Mouse (Mus musculus) hindbrain, embryonic 10.5 days (tissue): ENCODE results near the gene Gm28053. TPM values are rescaled to one million over a fixed set of nuclear protein-coding genes. Genes with fewer than 3 reads are reported as not detected.

Experiments used
- DNase-seq: peaks from one replicate; pipeline ENCODE4 v3.0.0-alpha.2; 2017; ENCODE audit warnings: low spot score
- H3K27ac ChIP-seq: fragments of 300-500 bp; sonication (generic); 2 replicates; pipeline ENCODE4 v1.5.1; 2016; ENCODE audit warnings: mild to moderate bottlenecking, moderate library complexity
- H3K27me3 ChIP-seq: fragments of 300-500 bp; sonication (generic); 2 replicates; pipeline ENCODE4 v1.6.1; 2016; ENCODE audit warnings: mild to moderate bottlenecking; ENCODE audit not compliant: poor library complexity, insufficient read depth, severe bottlenecking
- H3K36me3 ChIP-seq: fragments of 300-500 bp; sonication (generic); 2 replicates; pipeline ENCODE4 v1.6.1; 2016; ENCODE audit warnings: mild to moderate bottlenecking, moderate library complexity
- H3K4me1 ChIP-seq: fragments of 300-500 bp; sonication (generic); replicated peaks from 2 replicates; pipeline ENCODE4 v1.6.1; 2016; ENCODE audit warnings: mild to moderate bottlenecking
- H3K4me3 ChIP-seq: fragments of 300-500 bp; sonication (generic); 2 replicates; pipeline ENCODE4 v1.5.1; 2016; ENCODE audit warnings: mild to moderate bottlenecking, moderate library complexity
- H3K9me3 ChIP-seq: fragments of 300-500 bp; sonication (generic); 2 replicates; pipeline ENCODE4 v1.6.1; 2016; ENCODE audit warnings: mild to moderate bottlenecking, moderate library complexity
- WGBS: fragments of 180-500 bp; shearing (Covaris S2); methylation state at CpG from one replicate; pipeline ENCODE4 v1.1.7; 2016; 5-methylcytosine and 5-hydroxymethylcytosine counted together
- polyA plus RNA-seq: library from polyadenylated mRNA; unstranded; fragments of >200 nt; fragmentation: Nextera tagmentation; extraction: Ambion mirVana; gene quantifications from 2 replicates; pipeline ENCODE4 v1.2.1, GENCODE M21; 2016

Gm28053 gene
- polyA plus RNA-seq, 1 experiment from 2014 or later = not detected

- Histone ChIP-seq H3K4me1 (no peaks in the 10 kb centered on the region), H3K27ac (no peak overlapping the region), H3K36me3 (no peaks in the 10 kb centered on the region), H3K27me3 (no peaks in the 10 kb centered on the region), H3K9me3 (peaks cover 8% of the 10 kb centered on the region; the same call in 1 of the 2 replicates), H3K4me3 (no peak overlapping the region)
- 93% methylated on average over 10 of the region's 10 CpGs for WGBS
- no peak for DNase-seq
Observed at GRCm38 (mm10) chr6:48764496-48764895, 46.1 kb downstream of the Gm28053 start.

- no peaks in the 10 kb centered on the region for H3K36me3 ChIP-seq
- no peak overlapping the region for H3K27ac ChIP-seq
- 75% methylated on average over 9 of the region's 9 CpGs for WGBS
- DNase-seq = no peak
- H3K4me1 ChIP-seq = no peaks in the 10 kb centered on the region
- H3K27me3 ChIP-seq = no peaks in the 10 kb centered on the region
- no peak overlapping the region for H3K4me3 ChIP-seq
- H3K9me3 ChIP-seq = peaks cover 8% of the 10 kb centered on the region; the same call in 1 of the 2 replicates
Observed at GRCm38 (mm10) chr6:48768178-48768869, 49.9 kb downstream of the Gm28053 start.

GRCm38 (mm10) chr6:48768933-48769332 is 50.5 kb downstream of the Gm28053 start:
- Histone ChIP-seq H3K9me3 (peaks cover 8% of the 10 kb centered on the region; the same call in 1 of the 2 replicates), H3K4me3 (no peak overlapping the region), H3K4me1 (no peaks in the 10 kb centered on the region), H3K36me3 (no peaks in the 10 kb centered on the region), H3K27ac (no peak overlapping the region), H3K27me3 (no peaks in the 10 kb centered on the region)
- DNase-seq = no peak
- 87% methylated on average over 3 of the region's 3 CpGs for WGBS

GRCm38 (mm10) chr6:48770696-48771095 is 52.3 kb downstream of the Gm28053 start, which contains the start of gene Gimap3:
TSS of gene Gimap3 (minus strand) at chr6:48770851.
- Histone ChIP-seq H3K4me1 (no peaks in the 10 kb centered on the region), H3K27me3 (no peaks in the 10 kb centered on the region), H3K4me3 (no peak within 1 kb of the TSS), H3K9me3 (no peaks in the 10 kb centered on the region), H3K27ac (no peak within 1 kb of the TSS), H3K36me3 (no peaks in the 10 kb centered on the region)
- no peak for DNase-seq
- 85% methylated on average over 3 of the region's 3 CpGs for WGBS

GRCm38 (mm10) chr6:48772030-48772429 is 53.6 kb downstream of the Gm28053 start:
- Histone ChIP-seq H3K27me3 (no peaks in the 10 kb centered on the region), H3K27ac (no peak overlapping the region), H3K4me3 (no peak overlapping the region), H3K4me1 (no peaks in the 10 kb centered on the region), H3K9me3 (no peaks in the 10 kb centered on the region), H3K36me3 (no peaks in the 10 kb centered on the region)
- peak; percentile 80 for DNase-seq
- WGBS = 13% methylated on average over 8 of the region's 8 CpGs

GRCm38 (mm10) chr6:48784406-48784805 is 66.0 kb downstream of the Gm28053 start:
- no peak overlapping the region for H3K27ac ChIP-seq
- 97% methylated on average over 1 of the region's 1 CpGs for WGBS
- DNase-seq = no peak
- H3K4me1 ChIP-seq = no peaks in the 10 kb centered on the region
- H3K4me3 ChIP-seq = no peak overlapping the region
- H3K36me3 ChIP-seq = no peaks in the 10 kb centered on the region
- H3K9me3 ChIP-seq = peaks cover 5% of the 10 kb centered on the region; the same call in 1 of the 2 replicates
- no peaks in the 10 kb centered on the region for H3K27me3 ChIP-seq

GRCm38 (mm10) chr6:48785189-48785588 is 66.8 kb downstream of the Gm28053 start:
- no peak for DNase-seq
- no peak overlapping the region for H3K27ac ChIP-seq
- H3K9me3 ChIP-seq = no peaks in the 10 kb centered on the region
- no peak overlapping the region for H3K4me3 ChIP-seq
- H3K36me3 ChIP-seq = no peaks in the 10 kb centered on the region
- H3K27me3 ChIP-seq = no peaks in the 10 kb centered on the region
- no peaks in the 10 kb centered on the region for H3K4me1 ChIP-seq
- 84% methylated on average over 1 of the region's 1 CpGs for WGBS

- H3K27me3 ChIP-seq = no peaks in the 10 kb centered on the region
- H3K4me3 ChIP-seq = no peak overlapping the region
- 83% methylated on average over 2 of the region's 2 CpGs for WGBS
Observed at GRCm38 (mm10) chr6:48785601-48786000, 67.2 kb downstream of the Gm28053 start.

GRCm38 (mm10) chr6:48787867-48788266 is 69.5 kb downstream of the Gm28053 start:
- H3K27ac ChIP-seq = no peak overlapping the region
- H3K27me3 ChIP-seq = no peaks in the 10 kb centered on the region
- DNase-seq = no peak
- H3K9me3 ChIP-seq = no peaks in the 10 kb centered on the region
- H3K4me3 ChIP-seq = no peak overlapping the region
- no peaks in the 10 kb centered on the region for H3K4me1 ChIP-seq
- H3K36me3 ChIP-seq = no peaks in the 10 kb centered on the region
- 86% methylated on average over 2 of the region's 2 CpGs for WGBS

More at GRCm38 (mm10) chr6:48785601-48786000, 67.2 kb downstream of the Gm28053 start:
- no peaks in the 10 kb centered on the region for H3K4me1 ChIP-seq
- no peaks in the 10 kb centered on the region for H3K36me3 ChIP-seq
- no peaks in the 10 kb centered on the region for H3K9me3 ChIP-seq
- DNase-seq = no peak
- no peak overlapping the region for H3K27ac ChIP-seq

GRCm38 (mm10) chr6:48801897-48802296 is 83.5 kb downstream of the Gm28053 start:
- Histone ChIP-seq H3K9me3 (0 out of 2 replicates have a peak, but pooled peaks cover 4% of the 10 kb centered on the region), H3K36me3 (no peaks in the 10 kb centered on the region), H3K4me3 (no peak overlapping the region), H3K27ac (no peak overlapping the region), H3K4me1 (no peaks in the 10 kb centered on the region), H3K27me3 (no peaks in the 10 kb centered on the region)
- 83% methylated on average over 1 of the region's 1 CpGs for WGBS
- no peak for DNase-seq

Other genes with a start within 250 kb of the Gm28053 start
- gene Atp6v0e2, start 181.0 kb upstream of the Gm28053 start, polyA plus RNA-seq = 45.7 and 62.2 TPM in 2 replicates
- 16.9 and 25.2 TPM in 2 replicates for gene Lrrc61, start 163.8 kb upstream of the Gm28053 start, polyA plus RNA-seq
- gene Rarres2, start 145.8 kb upstream of the Gm28053 start, polyA plus RNA-seq = 0.42 and 1.9 TPM in 2 replicates
- not detected in 2 replicates for gene Gm45021, start 129.0 kb upstream of the Gm28053 start, polyA plus RNA-seq
- 55.9 and 57.2 TPM in 2 replicates for gene Repin1, start 124.7 kb upstream of the Gm28053 start, polyA plus RNA-seq
- gene Gm44965, start 124.7 kb upstream of the Gm28053 start, polyA plus RNA-seq = 1.2 TPM in 1 of 2 replicates, not detected in the other
- gene Zfp775, start 116.5 kb upstream of the Gm28053 start, polyA plus RNA-seq = 10.5 and 12.5 TPM in 2 replicates
- gene AI854703, start 91.8 kb upstream of the Gm28053 start, polyA plus RNA-seq = 0.96 and 1.3 TPM in 2 replicates
- gene Gimap8, start 71.4 kb upstream of the Gm28053 start, polyA plus RNA-seq = 0.37 and 0.75 TPM in 2 replicates
- 3.4 and 4.4 TPM in 2 replicates for gene Gimap9, start 42.5 kb upstream of the Gm28053 start, polyA plus RNA-seq
- gene Gimap4, start 34.1 kb upstream of the Gm28053 start, polyA plus RNA-seq = 5.3 and 5.8 TPM in 2 replicates
- gene Gimap6, start 10.4 kb upstream of the Gm28053 start, polyA plus RNA-seq = 10.0 and 10.4 TPM in 2 replicates
- gene Gimap7, start within 50 bp of the Gm28053 start, polyA plus RNA-seq = not detected in 2 replicates
- gene Gimap1, start 20.4 kb downstream of the Gm28053 start, polyA plus RNA-seq = 5.0 and 5.9 TPM in 2 replicates
- gene Gimap5, start 27.6 kb downstream of the Gm28053 start, polyA plus RNA-seq = 0.47 and 0.71 TPM in 2 replicates
- gene Gimap3, start 52.2 kb downstream of the Gm28053 start, polyA plus RNA-seq = 0.09 TPM in 1 of 2 replicates, not detected in the other
- 16.9 and 21.5 TPM in 2 replicates for gene Tmem176a, start 122.3 kb downstream of the Gm28053 start, polyA plus RNA-seq
- gene Tmem176b, start 122.9 kb downstream of the Gm28053 start, polyA plus RNA-seq = 34.0 and 52.9 TPM in 2 replicates
- gene Aoc1, start 154.3 kb downstream of the Gm28053 start, polyA plus RNA-seq = not detected in 2 replicates
- not detected in 2 replicates for gene 1600015I10Rik, start 211.3 kb downstream of the Gm28053 start, polyA plus RNA-seq